Mouse (Mus musculus) hindbrain, embryonic 10.5 days (tissue): ENCODE data around the gene March2. TPM values are rescaled to one million over a fixed set of nuclear protein-coding genes. Genes with fewer than 3 reads are reported as not detected.
A peak's percentile ranks its signal among the peaks of the same experiment; 100 is the strongest.
"Not testable (repeated sequence)": the region's sequence is repeated elsewhere in the genome, so short reads cannot be mapped to it uniquely, and the experiment has no call there.

ENCODE experiments used
- DNase-seq: peaks from one replicate; pipeline ENCODE4 v3.0.0-alpha.2; 2017; ENCODE audit warnings: low spot score
- H3K27ac ChIP-seq: fragments of 300-500 bp; sonication (generic); 2 replicates; pipeline ENCODE4 v1.5.1; 2016; ENCODE audit warnings: mild to moderate bottlenecking, moderate library complexity
- H3K27me3 ChIP-seq: fragments of 300-500 bp; sonication (generic); 2 replicates; pipeline ENCODE4 v1.6.1; 2016; ENCODE audit warnings: mild to moderate bottlenecking; ENCODE audit not compliant: poor library complexity, insufficient read depth, severe bottlenecking
- H3K36me3 ChIP-seq: fragments of 300-500 bp; sonication (generic); 2 replicates; pipeline ENCODE4 v1.6.1; 2016; ENCODE audit warnings: mild to moderate bottlenecking, moderate library complexity
- H3K4me1 ChIP-seq: fragments of 300-500 bp; sonication (generic); replicated peaks from 2 replicates; pipeline ENCODE4 v1.6.1; 2016; ENCODE audit warnings: mild to moderate bottlenecking
- H3K4me3 ChIP-seq: fragments of 300-500 bp; sonication (generic); 2 replicates; pipeline ENCODE4 v1.5.1; 2016; ENCODE audit warnings: mild to moderate bottlenecking, moderate library complexity
- H3K9me3 ChIP-seq: fragments of 300-500 bp; sonication (generic); 2 replicates; pipeline ENCODE4 v1.6.1; 2016; ENCODE audit warnings: mild to moderate bottlenecking, moderate library complexity
- WGBS: fragments of 180-500 bp; shearing (Covaris S2); methylation state at CpG from one replicate; pipeline ENCODE4 v1.1.7; 2016; 5-methylcytosine and 5-hydroxymethylcytosine counted together
- polyA plus RNA-seq: library from polyadenylated mRNA; unstranded; fragments of >200 nt; fragmentation: Nextera tagmentation; extraction: Ambion mirVana; gene quantifications from 2 replicates; pipeline ENCODE4 v1.2.1, GENCODE M21; 2016

The March2 gene
- polyA plus RNA-seq, 1 experiment from 2014 or later = 45.4 TPM

- Histone ChIP-seq H3K4me1 (no peaks in the 10 kb centered on the region), H3K9me3 (no peaks in the 10 kb centered on the region), H3K36me3 (peaks cover 52% of the 10 kb centered on the region), H3K27ac (no peak overlapping the region), H3K27me3 (no peaks in the 10 kb centered on the region), H3K4me3 (no peak overlapping the region)
- DNase-seq = no peak
- 92% methylated on average over 5 of the region's 5 CpGs for WGBS
Measured at GRCm38 (mm10) chr17:33744686-33745384, 26.4 kb upstream of the March2 start.

GRCm38 (mm10) chr17:33742420-33742819 is 23.9 kb upstream of the March2 start:
- Histone ChIP-seq H3K4me3 (no peak overlapping the region), H3K36me3 (peaks cover 28% of the 10 kb centered on the region), H3K27me3 (no peaks in the 10 kb centered on the region), H3K27ac (no peak overlapping the region), H3K4me1 (no peaks in the 10 kb centered on the region), H3K9me3 (no peaks in the 10 kb centered on the region)
- WGBS = 81% methylated on average over 1 of the region's 1 CpGs
- no peak for DNase-seq

- not testable (repeated sequence) for H3K27me3 ChIP-seq, H3K27ac ChIP-seq, DNase-seq, H3K36me3 ChIP-seq, H3K4me3 ChIP-seq, H3K9me3 ChIP-seq, H3K4me1 ChIP-seq
- WGBS = 85% methylated on average over 10 of the region's 10 CpGs
Measured at GRCm38 (mm10) chr17:33733526-33733925, 15.1 kb upstream of the March2 start.

- not testable (repeated sequence) for H3K4me3 ChIP-seq, DNase-seq, H3K4me1 ChIP-seq, H3K27me3 ChIP-seq, H3K36me3 ChIP-seq, H3K9me3 ChIP-seq, H3K27ac ChIP-seq
- 75% methylated on average over 9 of the region's 9 CpGs for WGBS
Measured at GRCm38 (mm10) chr17:33732556-33733083, 14.2 kb upstream of the March2 start.

GRCm38 (mm10) chr17:33729215-33729614 is 10.7 kb upstream of the March2 start:
- Histone ChIP-seq H3K4me1 (no peaks in the 10 kb centered on the region), H3K36me3 (no peaks in the 10 kb centered on the region), H3K9me3 (peaks cover 10% of the 10 kb centered on the region; the same call in 1 of the 2 replicates), H3K27me3 (no peaks in the 10 kb centered on the region), H3K4me3 (no peak overlapping the region), H3K27ac (no peak overlapping the region)
- 75% methylated on average over 2 of the region's 2 CpGs for WGBS
- DNase-seq = no peak

GRCm38 (mm10) chr17:33728396-33728795 is 9.9 kb upstream of the March2 start:
- DNase-seq = no peak

GRCm38 (mm10) chr17:33719736-33720378 is 1.4 kb upstream of the March2 start:
- Histone ChIP-seq H3K4me3 (no peak overlapping the region), H3K27ac (no peak overlapping the region), H3K36me3 (no peaks in the 10 kb centered on the region), H3K9me3 (no peaks in the 10 kb centered on the region), H3K27me3 (no peaks in the 10 kb centered on the region), H3K4me1 (peaks cover 6% of the 10 kb centered on the region; the same call in 1 of the 2 replicates)
- no peak for DNase-seq
- 95% methylated on average over 7 of the region's 7 CpGs for WGBS

More at GRCm38 (mm10) chr17:33728396-33728795, 9.9 kb upstream of the March2 start:
- H3K4me1 ChIP-seq = no peaks in the 10 kb centered on the region
- no peak overlapping the region for H3K4me3 ChIP-seq
- peaks cover 10% of the 10 kb centered on the region; the same call in 1 of the 2 replicates for H3K9me3 ChIP-seq
- WGBS = 83% methylated on average over 2 of the region's 2 CpGs
- no peaks in the 10 kb centered on the region for H3K27me3 ChIP-seq
- H3K36me3 ChIP-seq = no peaks in the 10 kb centered on the region
- no peak overlapping the region for H3K27ac ChIP-seq

- H3K27ac ChIP-seq = peak overlapping the region; percentile 92
- peaks cover 6% of the 10 kb centered on the region; the same call in 1 of the 2 replicates for H3K4me1 ChIP-seq
- 0 out of 2 replicates have a peak, but pooled peaks cover under 1% of the 10 kb centered on the region for H3K36me3 ChIP-seq
- no peak for DNase-seq
- WGBS = 50% methylated on average over 10 of the region's 10 CpGs
- H3K27me3 ChIP-seq = no peaks in the 10 kb centered on the region
- no peaks in the 10 kb centered on the region for H3K9me3 ChIP-seq
- H3K4me3 ChIP-seq = peak overlapping the region; percentile 89
Measured at GRCm38 (mm10) chr17:33718944-33719725, 665 bp upstream of the March2 start.

GRCm38 (mm10) chr17:33717982-33718381 is 488 bp downstream of the March2 start:
- WGBS = 9% methylated on average over 8 of the region's 8 CpGs
- Histone ChIP-seq H3K36me3 (peaks cover 4% of the 10 kb centered on the region; the same call in 1 of the 2 replicates), H3K27ac (peak overlapping the region; percentile 92), H3K4me1 (peaks cover 6% of the 10 kb centered on the region; the same call in 1 of the 2 replicates), H3K4me3 (peak overlapping the region; percentile 89), H3K9me3 (no peaks in the 10 kb centered on the region), H3K27me3 (no peaks in the 10 kb centered on the region)
- no peak for DNase-seq

GRCm38 (mm10) chr17:33717246-33717645 is 1.2 kb downstream of the March2 start:
- H3K4me1 ChIP-seq = peaks cover 6% of the 10 kb centered on the region; the same call in 1 of the 2 replicates
- peak overlapping the region; percentile 89; the same call in 1 of the 2 replicates for H3K4me3 ChIP-seq
- peaks cover 5% of the 10 kb centered on the region; the same call in 1 of the 2 replicates for H3K36me3 ChIP-seq
- H3K9me3 ChIP-seq = no peaks in the 10 kb centered on the region
- WGBS = 92% methylated on average over 1 of the region's 1 CpGs
- H3K27me3 ChIP-seq = no peaks in the 10 kb centered on the region
- H3K27ac ChIP-seq = no peak overlapping the region
- no peak for DNase-seq

GRCm38 (mm10) chr17:33714779-33715178 is 3.7 kb downstream of the March2 start:
- WGBS = 92% methylated on average over 1 of the region's 1 CpGs
- H3K4me1 ChIP-seq = peaks cover 6% of the 10 kb centered on the region; the same call in 1 of the 2 replicates
- H3K27me3 ChIP-seq = no peaks in the 10 kb centered on the region
- no peak overlapping the region for H3K4me3 ChIP-seq
- no peak overlapping the region for H3K27ac ChIP-seq
- H3K36me3 ChIP-seq = peaks cover 18% of the 10 kb centered on the region
- DNase-seq = no peak
- H3K9me3 ChIP-seq = no peaks in the 10 kb centered on the region; the same call in 1 of the 2 replicates

GRCm38 (mm10) chr17:33713271-33713670 is 5.2 kb downstream of the March2 start:
- Histone ChIP-seq H3K4me1 (peaks cover 6% of the 10 kb centered on the region; the same call in 1 of the 2 replicates), H3K4me3 (no peak overlapping the region), H3K27me3 (no peaks in the 10 kb centered on the region), H3K9me3 (no peaks in the 10 kb centered on the region; the same call in 1 of the 2 replicates), H3K36me3 (peaks cover 32% of the 10 kb centered on the region), H3K27ac (no peak overlapping the region)
- 89% methylated on average over 5 of the region's 5 CpGs for WGBS
- no peak for DNase-seq
